Mouse (Mus musculus) bone marrow, adult 2 months (tissue): Measurements from ENCODE around the gene Ugt1a6a. TPM values are rescaled to one million over a fixed set of nuclear protein-coding genes. Genes with fewer than 3 reads are reported as not detected.
"Not testable (repeated sequence)": the region's sequence is repeated elsewhere in the genome, so short reads cannot be mapped to it uniquely, and the experiment has no call there.

Source experiments
- H3K27ac ChIP-seq: fragments of 200-500 bp; 2 replicates; pipeline ENCODE4 v1.5.1; 2012; ENCODE audit warnings: low read depth, mild to moderate bottlenecking, control low read depth, inconsistent platforms, low read length; ENCODE audit not compliant: control insufficient read depth, poor library complexity, insufficient read depth
- H3K4me1 ChIP-seq: fragments of 200-500 bp; 2 replicates; pipeline ENCODE4 v1.6.1; 2011; ENCODE audit warnings: low read length; ENCODE audit not compliant: control insufficient read depth, insufficient read depth
- H3K4me3 ChIP-seq: fragments of 200-500 bp; replicated peaks from 2 replicates; pipeline ENCODE3; 2011; ENCODE audit warnings: mild to moderate bottlenecking, low read depth, low read length, control low read depth; ENCODE audit not compliant: control insufficient read depth
- CTCF ChIP-seq: fragments of 200-500 bp; IDR thresholded peaks from 2 replicates; pipeline ENCODE4 v1.5.1; 2011; ENCODE audit warnings: low read length, control low read depth; ENCODE audit not compliant: control insufficient read depth, insufficient read depth
- POLR2A ChIP-seq: fragments of 200-500 bp; IDR thresholded peaks from 2 replicates; pipeline ENCODE4 v1.6.1; 2011; ENCODE audit warnings: low read depth, mild to moderate bottlenecking, control low read depth, low read length, borderline replicate concordance; ENCODE audit not compliant: control insufficient read depth
- WGBS: fragments of 180-500 bp; shearing (Covaris S2); methylation state at CpG from one replicate; pipeline ENCODE4 v1.1.7; 2018; 5-methylcytosine and 5-hydroxymethylcytosine counted together
- polyA plus RNA-seq: library from polyadenylated mRNA; stranded (reverse); fragments of >200 nt; gene quantifications from 2 replicates; pipeline ENCODE4 v1.2.4, GENCODE M21; 2011; ENCODE audit warnings: low replicate concordance; ENCODE audit not compliant: missing spikeins, insufficient read depth, insufficient read length

The Ugt1a6a gene
- polyA plus RNA-seq: 1.0 TPM in 1 of 2 replicates, not detected in the other

DNA sequence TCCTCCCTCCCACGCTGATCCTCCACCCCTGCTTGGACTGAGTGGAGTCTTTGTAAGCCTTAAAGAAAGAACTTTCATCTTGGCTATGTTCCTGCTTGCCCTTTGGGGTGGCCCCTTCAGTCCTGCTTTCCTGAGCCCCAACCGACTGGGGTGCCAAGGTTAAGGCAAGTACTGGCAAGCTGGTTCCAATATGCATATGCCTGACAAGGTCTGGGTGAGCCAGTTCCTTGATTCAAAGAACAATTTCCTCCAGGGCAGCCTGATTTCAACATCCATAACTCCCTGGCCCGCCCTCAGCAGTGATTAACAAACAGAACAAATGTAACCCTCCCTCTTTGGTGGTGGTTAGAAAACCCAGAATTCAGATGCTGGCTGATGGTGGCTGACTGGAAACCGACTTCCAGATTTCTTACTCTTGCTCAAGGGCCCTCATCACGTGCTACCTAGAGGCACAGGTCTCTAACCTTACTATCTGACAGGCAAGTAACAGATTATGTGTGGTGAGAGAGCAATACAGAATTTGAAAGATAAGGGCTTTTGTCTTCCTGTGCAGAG, at the start of gene Ugt1a6a:
Ugt1a6a (plus strand) TSS at position 353 of the 555 bp plus-strand sequence.
- not testable (repeated sequence) for H3K4me3 ChIP-seq, H3K4me1 ChIP-seq, H3K27ac ChIP-seq
- 6% methylated on average over 5 of the region's 5 CpGs for WGBS

DNA sequence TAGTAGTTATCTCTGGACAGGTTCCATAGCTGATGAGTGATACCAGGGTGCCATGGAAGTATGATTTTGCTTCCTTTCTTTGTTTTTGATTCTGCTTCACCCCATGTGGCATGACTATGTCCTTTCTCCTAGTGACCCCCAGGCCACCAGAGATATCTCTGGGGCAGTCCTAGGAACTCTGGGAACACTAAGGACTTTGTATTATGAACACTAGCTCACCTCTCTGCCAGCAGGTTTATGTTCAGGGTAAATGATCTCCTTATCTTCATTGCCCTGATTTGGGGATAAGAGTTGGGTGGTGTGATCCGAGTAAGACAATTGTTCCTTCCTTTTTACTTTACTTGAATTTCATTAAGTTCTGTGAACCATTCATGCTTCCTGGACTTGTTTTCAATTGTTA, 48.5 kb upstream of the Ugt1a6a start:
- WGBS: 51% methylated on average over 1 of the region's 1 CpGs
- TF ChIP-seq POLR2A (no peak), CTCF (no peak)
- no peak overlapping the region for H3K27ac ChIP-seq
- H3K4me3 ChIP-seq: no peak overlapping the region
- H3K4me1 ChIP-seq: no peaks in the 10 kb centered on the region; the same call in 1 of the 2 replicates

DNA sequence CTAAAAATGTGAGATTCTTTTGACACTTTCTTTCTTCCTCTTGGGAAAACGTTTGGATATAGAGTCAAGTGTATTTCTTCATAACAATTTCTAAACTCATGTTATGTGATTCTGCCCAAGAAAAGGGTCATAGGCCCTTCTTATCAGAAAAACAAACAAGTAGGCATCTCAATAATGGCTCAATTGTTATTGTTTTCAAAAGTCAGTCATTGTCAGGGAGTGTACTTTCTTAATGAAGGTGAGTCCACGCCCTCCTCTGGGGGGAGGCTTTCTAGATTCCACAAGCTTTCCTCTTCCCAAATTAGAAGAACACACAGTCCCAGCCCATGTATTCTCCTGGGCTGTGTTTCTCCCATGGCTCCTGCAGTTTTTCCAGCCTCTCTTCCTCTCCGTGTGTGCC, 47.1 kb upstream of the Ugt1a6a start, which contains the start of gene Ugt1a8:
Ugt1a8 (plus strand) TSS at position 301 of the 400 bp plus-strand sequence.
- Histone ChIP-seq H3K4me1 (no peaks in the 10 kb centered on the region; the same call in 1 of the 2 replicates), H3K4me3 (no peak within 1 kb of the TSS), H3K27ac (no peak within 1 kb of the TSS)
- WGBS: 75% methylated on average over 3 of the region's 3 CpGs
- TF ChIP-seq POLR2A (no peak), CTCF (no peak)

DNA sequence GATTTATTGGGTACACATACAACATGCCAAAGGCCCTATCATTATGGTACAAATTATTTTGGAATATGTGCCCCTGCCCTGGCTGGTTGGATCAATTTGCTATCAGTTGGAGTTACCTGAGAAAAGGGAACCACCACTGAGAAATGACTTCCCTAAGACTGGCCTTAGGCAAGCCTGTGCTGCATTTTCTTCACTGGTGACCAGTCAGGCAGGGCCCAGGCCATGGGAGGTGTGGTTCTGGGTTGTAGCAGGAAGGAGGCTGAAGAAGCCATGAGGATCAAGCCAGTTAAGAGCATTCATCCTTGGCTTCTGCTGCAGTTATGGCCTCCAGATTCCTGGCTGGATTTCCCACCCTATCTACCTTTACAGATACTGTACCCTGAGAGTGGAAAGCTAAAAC, 42.3 kb upstream of the Ugt1a6a start:
- TF ChIP-seq CTCF (no peak), POLR2A (no peak)
- H3K27ac ChIP-seq: no peak overlapping the region; the same call in 1 of the 2 replicates

DNA sequence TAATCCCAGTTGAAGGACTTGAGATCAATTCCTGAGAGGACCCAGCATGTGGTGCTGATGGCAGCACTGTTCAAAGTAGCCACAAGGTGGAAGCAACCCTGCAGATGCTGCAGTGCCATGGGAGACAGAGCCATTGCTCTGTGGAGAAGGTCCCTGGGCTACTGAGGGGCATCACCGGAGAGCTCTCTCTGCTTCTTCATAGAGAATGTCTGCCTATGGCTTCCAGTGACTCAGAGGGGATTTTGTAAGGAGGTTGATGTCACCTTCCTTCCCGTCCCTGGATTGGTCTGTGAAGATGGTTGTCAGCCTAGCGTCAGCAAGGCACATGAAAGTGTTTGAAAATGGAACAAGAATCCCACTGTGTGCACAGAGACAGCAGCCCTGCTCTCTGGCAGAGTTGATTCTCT, 40.3 kb upstream of the Ugt1a6a start:
- peak overlapping the region; percentile 79 for H3K27ac ChIP-seq
- WGBS: 3% methylated on average over 3 of the region's 3 CpGs
- not testable (repeated sequence) for H3K4me1 ChIP-seq, H3K4me3 ChIP-seq
- TF ChIP-seq CTCF: 0 out of 2 replicates have a peak, but pooled peaks have one; percentile 13

More for the DNA sequence above, 42.3 kb upstream of the Ugt1a6a start:
- H3K4me1 ChIP-seq: no peaks in the 10 kb centered on the region; the same call in 1 of the 2 replicates
- no peak overlapping the region for H3K4me3 ChIP-seq

DNA sequence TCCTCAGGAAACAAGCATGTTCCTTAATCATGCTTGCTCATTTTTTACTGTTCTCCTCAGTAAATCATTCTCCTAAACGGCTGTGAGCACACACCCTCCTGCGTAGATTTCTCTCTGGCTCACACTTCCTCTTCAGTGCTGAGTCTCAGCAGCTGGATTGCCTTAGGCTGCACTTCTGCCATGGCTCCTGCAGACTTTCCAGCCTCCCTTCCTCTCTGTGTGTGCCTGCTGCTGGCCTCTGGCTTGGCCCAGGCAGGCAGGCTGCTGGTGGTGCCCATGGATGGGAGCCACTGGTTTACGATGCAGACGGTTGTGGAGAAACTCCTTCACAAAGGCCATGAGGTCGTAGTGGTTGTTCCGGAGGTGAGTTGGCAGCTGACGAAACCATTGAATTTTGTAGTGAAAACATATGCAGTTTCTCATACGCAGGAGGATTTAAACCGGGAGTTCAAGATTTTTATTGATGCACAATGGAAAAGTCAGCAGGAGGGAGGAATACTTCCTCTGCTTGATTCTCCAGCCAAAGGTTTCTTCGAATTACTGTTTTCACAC, 39.6 kb upstream of the Ugt1a6a start, which contains the start of gene Ugt1a7c:
Ugt1a7c (plus strand) TSS at position 122 of the 552 bp plus-strand sequence.
- TF ChIP-seq POLR2A: peak; percentile 50; the same call in 1 of the 2 replicates
- no peak for TF ChIP-seq CTCF
- 3% methylated on average over 10 of the region's 10 CpGs for WGBS
- Histone ChIP-seq H3K27ac (peak within 1 kb of the TSS; percentile 92), H3K4me3 (peak within 1 kb of the TSS; percentile 71), H3K4me1 (peaks cover 1% of the 10 kb centered on the region; the same call in 1 of the 2 replicates)

DNA sequence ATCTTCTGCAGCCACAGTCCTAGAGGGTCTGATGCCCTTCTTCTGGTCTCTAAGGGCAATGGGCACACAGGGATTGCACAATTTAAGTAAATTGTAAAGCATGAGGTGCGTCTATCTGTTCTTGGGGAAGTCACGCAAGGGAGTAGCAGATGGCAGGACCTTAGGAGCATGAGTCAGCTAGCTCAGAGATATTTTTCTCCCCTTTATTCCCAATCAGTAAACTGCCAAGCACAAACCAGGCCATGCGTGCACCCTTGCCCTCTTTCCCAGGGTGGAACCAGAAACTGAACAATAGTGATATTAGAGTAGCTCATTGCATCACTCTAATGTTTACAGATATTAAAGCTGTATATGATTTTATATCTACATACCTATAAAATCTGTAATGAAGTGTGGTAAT, 36.1 kb upstream of the Ugt1a6a start:
- H3K4me1 ChIP-seq, H3K4me3 ChIP-seq, H3K27ac ChIP-seq: not testable (repeated sequence)
- WGBS: 31% methylated on average over 3 of the region's 3 CpGs

DNA sequence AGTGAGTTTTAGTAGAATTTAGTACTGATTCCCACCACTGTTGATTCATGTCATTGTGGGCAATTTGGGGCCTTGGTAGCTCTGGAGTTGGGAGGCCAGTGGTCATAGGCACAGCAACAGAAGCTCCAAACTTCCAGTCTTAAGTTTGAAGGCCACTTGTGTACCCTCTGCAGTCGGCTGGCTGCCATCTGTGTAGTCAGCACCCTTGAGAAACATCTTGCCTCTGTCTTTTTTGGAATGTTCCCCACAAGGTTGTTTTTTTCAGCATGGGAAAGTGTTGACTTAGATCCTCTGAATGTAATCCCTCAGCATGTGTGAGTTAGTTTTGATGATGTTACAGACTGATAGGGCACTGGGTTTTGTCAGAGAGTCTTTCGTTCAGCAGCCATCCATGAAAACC, 34.9 kb upstream of the Ugt1a6a start:
- not testable (repeated sequence) for H3K27ac ChIP-seq, H3K4me3 ChIP-seq, H3K4me1 ChIP-seq
- 75% methylated on average over 2 of the region's 2 CpGs for WGBS

DNA sequence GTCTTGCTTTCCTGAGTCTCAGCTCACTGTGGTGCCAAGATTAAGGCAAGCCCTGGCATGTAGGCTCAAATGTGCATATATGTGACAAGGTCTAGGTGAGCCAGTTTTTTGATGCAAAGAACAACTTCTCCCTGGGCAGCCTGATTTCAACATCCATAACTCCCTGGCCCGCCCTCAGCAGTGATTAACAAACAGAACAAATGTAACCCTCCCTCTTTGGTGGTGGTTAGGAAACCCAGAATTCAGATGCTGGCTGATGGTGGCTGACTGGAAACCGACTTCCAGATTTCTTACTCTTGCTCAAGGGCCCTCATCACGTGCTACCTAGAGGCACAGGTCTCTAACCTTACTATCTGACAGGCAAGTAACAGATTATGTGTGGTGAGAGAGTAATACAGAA, 31.6 kb upstream of the Ugt1a6a start, which contains the start of gene Ugt1a6b:
Ugt1a6b (plus strand) TSS at position 234 of the 400 bp plus-strand sequence.
- not testable (repeated sequence) for H3K4me3 ChIP-seq, H3K4me1 ChIP-seq
- WGBS: 10% methylated on average over 3 of the region's 3 CpGs
- peak within 1 kb of the TSS; percentile 65; the same call in 1 of the 2 replicates for H3K27ac ChIP-seq

DNA sequence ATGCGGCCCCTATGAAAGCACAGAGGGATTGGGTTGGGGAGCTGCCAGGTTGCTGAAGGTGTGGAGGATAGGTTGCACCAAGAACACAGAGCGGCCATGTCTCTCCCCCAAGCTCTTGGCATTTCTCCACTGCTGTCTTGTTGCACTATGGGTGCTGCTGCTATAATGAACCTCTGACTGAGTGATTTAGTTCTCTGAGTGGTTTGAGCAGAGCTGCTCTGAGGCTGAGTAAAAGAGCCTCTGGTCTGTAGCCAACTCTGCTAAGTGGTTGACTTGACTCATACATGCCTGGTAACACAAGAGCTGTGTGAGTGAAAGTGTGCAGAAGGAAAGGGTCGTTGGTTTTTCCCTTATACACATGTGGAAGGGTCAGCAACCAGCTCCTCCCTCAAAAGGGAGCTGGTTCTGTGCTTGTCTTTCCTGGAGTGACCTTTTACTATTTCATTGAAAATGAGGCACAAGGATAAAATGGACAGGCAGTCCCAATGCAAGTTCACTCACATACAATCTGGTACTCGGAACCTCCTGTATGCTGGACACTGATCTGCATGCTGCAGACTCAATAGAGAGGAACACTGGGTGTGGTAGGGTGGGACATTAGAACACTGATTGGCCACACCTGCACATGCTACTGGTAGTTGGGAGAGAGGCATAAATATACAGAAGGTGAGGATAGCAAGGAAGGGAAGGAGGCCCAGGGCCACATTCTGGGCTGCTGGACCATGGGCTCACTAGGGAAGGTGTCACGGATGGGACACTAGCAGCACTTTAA, 30.7 kb upstream of the Ugt1a6a start:
- H3K27ac ChIP-seq, H3K4me3 ChIP-seq, H3K4me1 ChIP-seq: not testable (repeated sequence)
- WGBS: 70% methylated on average over 5 of the region's 5 CpGs
